Mouse (Mus musculus): ENCODE results near the gene Olfr741. TPM values are rescaled to one million over a fixed set of nuclear protein-coding genes. Genes with fewer than 3 reads are reported as not detected.

Olfr741 gene
- polyA plus RNA-seq (2015; fragmentation: Nextera tagmentation; extraction: Ambion mirVana) = not detected in 2 replicates

DNA sequence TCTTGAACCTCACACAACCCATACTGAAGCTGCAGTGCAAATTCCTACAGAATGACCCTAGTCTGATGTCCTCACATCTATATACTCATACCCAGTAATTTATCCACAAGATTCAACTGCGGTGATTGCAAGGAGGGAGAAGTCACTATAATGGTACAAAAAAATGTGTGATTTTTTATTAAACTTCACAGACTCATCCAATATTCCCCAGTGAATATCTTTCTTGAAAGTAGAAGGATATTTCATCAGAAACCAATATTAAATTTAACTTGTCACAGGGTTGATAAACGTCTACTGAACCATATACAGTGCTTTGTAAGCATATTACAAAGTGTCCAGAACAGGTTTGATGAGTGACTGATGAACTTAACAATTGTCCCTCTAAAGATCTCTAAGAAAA lies at the start of gene Olfr741:
Gene Olfr741 (plus strand): TSS at position 301 of the 400 bp plus-strand sequence.
- H3K36me3 ChIP-seq = no peaks in the 10 kb centered on the region
- no peak within 1 kb of the TSS for H3K4me3 ChIP-seq (replicated peaks)
- H3K27me3 ChIP-seq = no peaks in the 10 kb centered on the region
- WGBS = 76% methylated on average over 2 of the region's 2 CpGs
- no peak for ATAC-seq (replicated peaks; ENCODE audit: low FRiP score)
- H3K4me1 ChIP-seq = no peaks in the 10 kb centered on the region
- no peaks in the 10 kb centered on the region for H3K9me3 ChIP-seq (replicated peaks)
- no peak within 1 kb of the TSS for H3K4me2 ChIP-seq
- no peak within 1 kb of the TSS for H3K27ac ChIP-seq
- H3K9ac ChIP-seq = no peak within 1 kb of the TSS

DNA sequence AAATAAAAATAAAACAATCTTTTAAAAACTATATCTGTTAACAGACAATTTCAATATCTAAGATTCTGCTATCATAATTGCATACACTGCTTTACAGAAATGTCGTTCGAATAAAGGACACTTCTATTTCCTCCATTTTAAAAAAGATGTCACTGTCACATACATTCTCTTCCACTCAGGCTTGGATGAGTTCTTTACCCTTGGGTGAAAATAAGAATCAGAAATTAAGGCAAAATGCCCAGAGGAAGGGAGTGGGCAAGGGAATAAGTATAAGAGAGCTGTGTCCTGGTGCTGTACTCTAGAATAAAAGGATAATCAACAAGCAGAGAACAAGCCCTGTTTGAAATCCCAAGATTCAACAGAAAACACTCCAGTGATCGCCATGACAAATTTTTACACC lies 27.3 kb upstream of the Olfr741 start, which contains the start of gene Olfr740:
Gene Olfr740 (plus strand): TSS at position 301 of the 400 bp plus-strand sequence.
- H3K27ac ChIP-seq = no peak within 1 kb of the TSS
- H3K4me2 ChIP-seq = no peak within 1 kb of the TSS
- ATAC-seq (replicated peaks; ENCODE audit: low FRiP score) = no peak
- no peak within 1 kb of the TSS for H3K4me3 ChIP-seq (replicated peaks)
- H3K36me3 ChIP-seq = no peaks in the 10 kb centered on the region
- no peaks in the 10 kb centered on the region for H3K27me3 ChIP-seq
- no peaks in the 10 kb centered on the region for H3K4me1 ChIP-seq
- H3K9ac ChIP-seq = no peak within 1 kb of the TSS
- whole genome bisulfite sequencing = 83% methylated on average over 3 of the region's 3 CpGs
- H3K9me3 ChIP-seq (replicated peaks) = no peaks in the 10 kb centered on the region

GRCm38 (mm10) chr14:50478406-50478805 lies 5.9 kb downstream of the Olfr741 start:
- no peak for ATAC-seq (replicated peaks; ENCODE audit: low FRiP score)
- H3K27ac ChIP-seq = no peak overlapping the region

DNA sequence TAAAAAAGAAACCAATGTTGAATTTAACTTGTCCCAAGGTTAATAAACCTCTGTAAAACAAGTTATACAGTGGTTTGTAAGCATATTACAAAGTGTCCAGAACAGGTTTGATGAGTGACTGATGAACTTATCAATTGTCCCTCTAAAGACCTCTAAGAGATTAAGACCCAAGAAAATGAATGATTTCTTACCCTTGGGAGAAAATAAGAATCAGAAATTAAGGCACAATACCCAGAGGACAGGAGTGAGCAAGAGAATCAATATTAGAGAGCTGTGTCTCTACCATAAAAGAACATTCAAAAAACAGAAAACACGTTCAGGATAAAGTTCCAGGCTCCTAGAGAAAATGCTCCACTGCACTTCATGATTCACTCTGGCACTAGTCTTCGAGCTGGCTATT lies 30.8 kb downstream of the Olfr741 start, which contains the start of gene Olfr742:
Gene Olfr742 (plus strand): TSS at position 301 of the 400 bp plus-strand sequence.
- no peak within 1 kb of the TSS for H3K27ac ChIP-seq
- no peak within 1 kb of the TSS for H3K4me3 ChIP-seq (replicated peaks)
- WGBS = 66% methylated on average over 2 of the region's 2 CpGs
- ATAC-seq (replicated peaks; ENCODE audit: low FRiP score) = no peak
- H3K9ac ChIP-seq = no peak within 1 kb of the TSS
- H3K4me1 ChIP-seq = no peaks in the 10 kb centered on the region
- no peaks in the 10 kb centered on the region for H3K36me3 ChIP-seq
- H3K4me2 ChIP-seq = no peak within 1 kb of the TSS
- no peaks in the 10 kb centered on the region for H3K9me3 ChIP-seq (replicated peaks)
- H3K27me3 ChIP-seq = no peaks in the 10 kb centered on the region

More at GRCm38 (mm10) chr14:50478406-50478805, 5.9 kb downstream of the Olfr741 start:
- H3K4me1 ChIP-seq = no peaks in the 10 kb centered on the region
- no peak overlapping the region for H3K9ac ChIP-seq
- H3K9me3 ChIP-seq (replicated peaks) = no peaks in the 10 kb centered on the region
- H3K4me2 ChIP-seq = no peak overlapping the region
- no peak overlapping the region for H3K4me3 ChIP-seq (replicated peaks)
- 70% methylated on average over 2 of the region's 2 CpGs for WGBS
- H3K36me3 ChIP-seq = no peaks in the 10 kb centered on the region
- no peaks in the 10 kb centered on the region for H3K27me3 ChIP-seq

DNA sequence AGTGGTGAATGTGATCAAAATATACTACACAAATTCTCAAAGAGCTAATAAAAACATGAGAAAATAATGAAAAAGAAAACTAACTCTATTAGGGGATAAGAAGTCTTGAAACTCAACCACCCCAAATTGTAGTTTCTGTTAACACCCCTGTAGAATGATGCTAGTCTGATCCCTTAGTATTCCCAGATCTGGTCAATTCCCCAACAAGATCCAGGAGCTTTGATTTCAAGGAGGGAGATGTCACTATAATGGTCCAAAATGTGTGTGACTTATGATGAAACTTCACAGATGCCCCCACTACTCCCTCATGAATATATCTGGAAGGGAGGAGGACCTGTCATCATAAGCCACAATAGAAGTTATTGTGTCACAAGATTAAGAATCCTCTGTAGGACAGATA lies 49.0 kb downstream of the Olfr741 start, which contains the start of gene Olfr743:
Gene Olfr743 (plus strand): TSS at position 301 of the 400 bp plus-strand sequence.
- no peaks in the 10 kb centered on the region for H3K36me3 ChIP-seq
- ATAC-seq (replicated peaks; ENCODE audit: low FRiP score) = no peak
- no peaks in the 10 kb centered on the region for H3K9me3 ChIP-seq (replicated peaks)
- no peaks in the 10 kb centered on the region for H3K4me1 ChIP-seq
- H3K4me3 ChIP-seq (replicated peaks) = no peak within 1 kb of the TSS
- H3K27me3 ChIP-seq = no peaks in the 10 kb centered on the region
- no peak within 1 kb of the TSS for H3K9ac ChIP-seq
- H3K4me2 ChIP-seq = no peak within 1 kb of the TSS
- no peak within 1 kb of the TSS for H3K27ac ChIP-seq

Other genes with a start within 250 kb of the Olfr741 start
- not detected in 2 replicates for gene Olfr731, start 230.9 kb upstream of the Olfr741 start, polyA plus RNA-seq (2015; fragmentation: Nextera tagmentation; extraction: Ambion mirVana)
- gene Olfr732, start 188.5 kb upstream of the Olfr741 start, polyA plus RNA-seq (2015; fragmentation: Nextera tagmentation; extraction: Ambion mirVana) = not detected in 2 replicates
- not detected in 2 replicates for gene Olfr733, start 171.2 kb upstream of the Olfr741 start, polyA plus RNA-seq (2015; fragmentation: Nextera tagmentation; extraction: Ambion mirVana)
- gene Olfr734, start 146.0 kb upstream of the Olfr741 start, polyA plus RNA-seq (2015; fragmentation: Nextera tagmentation; extraction: Ambion mirVana) = not detected in 2 replicates
- not detected in 2 replicates for gene Olfr735, start 123.9 kb upstream of the Olfr741 start, polyA plus RNA-seq (2015; fragmentation: Nextera tagmentation; extraction: Ambion mirVana)
- not detected in 2 replicates for gene Tlr11, start 114.8 kb upstream of the Olfr741 start, polyA plus RNA-seq (2015; fragmentation: Nextera tagmentation; extraction: Ambion mirVana)
- gene Olfr736, start 91.6 kb upstream of the Olfr741 start, polyA plus RNA-seq (2015; fragmentation: Nextera tagmentation; extraction: Ambion mirVana) = not detected in 2 replicates
- gene Olfr738, start 65.2 kb upstream of the Olfr741 start, polyA plus RNA-seq (2015; fragmentation: Nextera tagmentation; extraction: Ambion mirVana) = not detected in 2 replicates
- gene Olfr739, start 54.1 kb upstream of the Olfr741 start, polyA plus RNA-seq (2015; fragmentation: Nextera tagmentation; extraction: Ambion mirVana) = not detected in 2 replicates
- gene Olfr740, start 27.2 kb upstream of the Olfr741 start, polyA plus RNA-seq (2015; fragmentation: Nextera tagmentation; extraction: Ambion mirVana) = not detected in 2 replicates
- not detected in 2 replicates for gene Olfr742, start 30.9 kb downstream of the Olfr741 start, polyA plus RNA-seq (2015; fragmentation: Nextera tagmentation; extraction: Ambion mirVana)
- gene Olfr743, start 49.1 kb downstream of the Olfr741 start, polyA plus RNA-seq (2015; fragmentation: Nextera tagmentation; extraction: Ambion mirVana) = not detected in 2 replicates
- not detected in 2 replicates for gene Olfr744, start 142.1 kb downstream of the Olfr741 start, polyA plus RNA-seq (2015; fragmentation: Nextera tagmentation; extraction: Ambion mirVana)
- gene Olfr745, start 166.7 kb downstream of the Olfr741 start, polyA plus RNA-seq (2015; fragmentation: Nextera tagmentation; extraction: Ambion mirVana) = not detected in 2 replicates
- gene Olfr746, start 174.3 kb downstream of the Olfr741 start, polyA plus RNA-seq (2015; fragmentation: Nextera tagmentation; extraction: Ambion mirVana) = not detected in 2 replicates
- not detected in 2 replicates for gene Olfr747, start 220.5 kb downstream of the Olfr741 start, polyA plus RNA-seq (2015; fragmentation: Nextera tagmentation; extraction: Ambion mirVana)
- gene Olfr748, start 234.6 kb downstream of the Olfr741 start, polyA plus RNA-seq (2015; fragmentation: Nextera tagmentation; extraction: Ambion mirVana) = not detected in 2 replicates

Measured in kidney, embryonic 15.5 days (tissue).